Mouse (Mus musculus) small intestine, adult 2 months (tissue): ENCODE results near the gene Armh3.

ENCODE experiments used
- CTCF ChIP-seq: fragments of 200-500 bp; IDR thresholded peaks from 2 replicates; pipeline ENCODE4 v1.5.1; 2012; ENCODE audit warnings: low read depth, mild to moderate bottlenecking, control low read depth, inconsistent platforms, low read length, moderate library complexity, mixed read lengths; ENCODE audit not compliant: insufficient replicate concordance, insufficient read length; ENCODE audit errors: extremely low read depth
- POLR2A ChIP-seq: fragments of 200-500 bp; IDR thresholded peaks from 2 replicates; pipeline ENCODE4 v1.6.1; 2012; ENCODE audit warnings: low read depth, mild to moderate bottlenecking, control low read depth, inconsistent platforms, low read length, moderate library complexity

- TF ChIP-seq POLR2A, result no peak
- no peak for TF ChIP-seq CTCF
Measured at GRCm38 (mm10) chr19:45847016-45847732, 151.1 kb downstream of the Armh3 start.
